Mouse (Mus musculus) brain, embryonic 14.5 days (tissue): ENCODE measurements around the gene Rsph14.

Experiments used
- CTCF ChIP-seq: fragments of 200-500 bp; IDR thresholded peaks from 2 replicates; pipeline ENCODE4 v1.5.1; 2012; ENCODE audit warnings: inconsistent platforms, mild to moderate bottlenecking, moderate library complexity, borderline replicate concordance; ENCODE audit not compliant: insufficient read depth, insufficient read length; ENCODE audit errors: extremely low read depth
- POLR2A ChIP-seq: fragments of 200-500 bp; IDR thresholded peaks from 2 replicates; pipeline ENCODE4 v1.6.1; 2012; ENCODE audit warnings: mild to moderate bottlenecking, inconsistent platforms, borderline replicate concordance; ENCODE audit not compliant: poor library complexity, insufficient read depth, insufficient read length, severe bottlenecking; ENCODE audit errors: extremely low read depth

- no peak for TF ChIP-seq POLR2A
- TF ChIP-seq CTCF: 0 out of 2 replicates have a peak, but pooled peaks have one; percentile 14
These were observed 101.8 kb downstream of the Rsph14 start for GRCm38 (mm10) chr10:74930541-74930940.
